Mouse (Mus musculus) CH12.LX (cell line): Measurements from ENCODE around the gene Prm3.

ENCODE experiments used
- CTCF ChIP-seq, 2 experiments: IDR thresholded peaks in 1 of 2; conservative IDR thresholded peaks in 1 of 2; 2 replicates each; pipeline ENCODE4 v1.5.1; 2011 to 2012; ENCODE audit warnings: low read depth in 2 of 2, low read length in 2 of 2, improper control_type of control experiment in 1 of 2, inconsistent platforms in 1 of 2, mild to moderate bottlenecking in 1 of 2, moderate library complexity in 1 of 2
- EP300 ChIP-seq: IDR thresholded peaks from 2 replicates; pipeline ENCODE4 v1.6.1; 2011; ENCODE audit warnings: low read length, improper control_type of control experiment
- GABPA ChIP-seq: IDR thresholded peaks from 2 replicates; pipeline ENCODE4 v1.6.1; 2012; ENCODE audit warnings: low read depth, low read length, improper control_type of control experiment, inconsistent platforms; ENCODE audit not compliant: insufficient replicate concordance
- IRF4 ChIP-seq: IDR thresholded peaks from 2 replicates; pipeline ENCODE4 v1.6.1; 2014; ENCODE audit warnings: low read depth, mild to moderate bottlenecking, inconsistent platforms, low read length, improper control_type of control experiment
- KAT2A ChIP-seq: IDR thresholded peaks from 2 replicates; pipeline ENCODE4 v1.6.1; 2012; ENCODE audit warnings: low read length, improper control_type of control experiment, inconsistent platforms; ENCODE audit not compliant: insufficient replicate concordance
- MEF2A ChIP-seq: IDR thresholded peaks from 2 replicates; pipeline ENCODE4 v1.6.1; 2014; ENCODE audit warnings: low read depth, mild to moderate bottlenecking, inconsistent platforms, low read length, improper control_type of control experiment, borderline replicate concordance
- MXI1 ChIP-seq: IDR thresholded peaks from 2 replicates; pipeline ENCODE4 v1.6.1; 2011; ENCODE audit warnings: mild to moderate bottlenecking, low read depth, low read length, improper control_type of control experiment
- USF1 ChIP-seq: IDR thresholded peaks from 2 replicates; pipeline ENCODE4 v1.6.1; 2014; ENCODE audit warnings: low read depth, mild to moderate bottlenecking, inconsistent platforms, low read length, improper control_type of control experiment
- USF2 ChIP-seq: conservative IDR thresholded peaks from 2 replicates; pipeline ENCODE4 v1.6.1; 2011; ENCODE audit warnings: low read depth, low read length, improper control_type of control experiment
- ZNF384 ChIP-seq: IDR thresholded peaks from 2 replicates; pipeline ENCODE4 v1.6.1; 2012; ENCODE audit warnings: low read depth, low read length, improper control_type of control experiment, inconsistent platforms

GRCm38 (mm10) chr16:10774726-10775125, 16.0 kb downstream of the Prm3 start:
- TF ChIP-seq KAT2A, result no peak
- no peak for TF ChIP-seq CTCF (conservative IDR thresholded peaks at IDR 0.05 in 1 of 2, IDR thresholded peaks at IDR 0.05 in 1 of 2; ENCODE audit: low read depth in 2 of 2, low read length in 2 of 2)
- TF ChIP-seq IRF4, result peak; percentile 54; the same call in 1 of the 2 replicates
- TF ChIP-seq ZNF384, result no peak
- TF ChIP-seq GABPA, result no peak
- peak; percentile 29; the same call in 1 of the 2 replicates for TF ChIP-seq EP300
- TF ChIP-seq MXI1, result no peak
- TF ChIP-seq USF1, result no peak
- TF ChIP-seq MEF2A, result no peak
- no peak for TF ChIP-seq USF2
